Mouse (Mus musculus) hindbrain, embryonic 13.5 days (tissue): ENCODE results near the gene Fntb. TPM values are rescaled to one million over a fixed set of nuclear protein-coding genes. Genes with fewer than 3 reads are reported as not detected.

Experiments used
- ATAC-seq: fragments of 200-750 bp; cut with Nextera tagmentation; 2 replicates; pipeline ENCODE4 v1.8.0; 2017; ENCODE audit warnings: moderate TSS enrichment; ENCODE audit not compliant: low FRiP score
- H3K27ac ChIP-seq: fragments of 300-500 bp; sonication (generic); 2 replicates; pipeline ENCODE4 v1.5.1; 2015; ENCODE audit warnings: inconsistent platforms, mild to moderate bottlenecking, moderate library complexity
- H3K27me3 ChIP-seq: fragments of 300-500 bp; sonication (generic); 2 replicates; pipeline ENCODE4 v1.6.1; 2015; ENCODE audit warnings: mild to moderate bottlenecking, inconsistent platforms
- H3K36me3 ChIP-seq: fragments of 300-500 bp; sonication (generic); 2 replicates; pipeline ENCODE4 v1.6.1; 2015; ENCODE audit warnings: mild to moderate bottlenecking, inconsistent platforms
- H3K4me1 ChIP-seq: fragments of 300-500 bp; sonication (generic); replicated peaks from 2 replicates; pipeline ENCODE4 v1.6.1; 2015; ENCODE audit warnings: inconsistent platforms
- H3K4me2 ChIP-seq: fragments of 300-500 bp; sonication (generic); 2 replicates; pipeline ENCODE4 v1.6.1; 2015; ENCODE audit warnings: inconsistent platforms, mild to moderate bottlenecking, moderate library complexity
- H3K4me3 ChIP-seq: fragments of 300-500 bp; sonication (generic); 2 replicates; pipeline ENCODE4 v1.5.1; 2015; ENCODE audit warnings: mild to moderate bottlenecking, inconsistent platforms
- H3K9ac ChIP-seq: fragments of 300-500 bp; sonication (generic); 2 replicates; pipeline ENCODE4 v1.6.1; 2015; ENCODE audit warnings: mild to moderate bottlenecking, inconsistent platforms
- H3K9me3 ChIP-seq: fragments of 300-500 bp; sonication (generic); 2 replicates; pipeline ENCODE4 v1.6.1; 2016; ENCODE audit warnings: inconsistent platforms
- WGBS: fragments of 180-500 bp; shearing (Covaris S2); methylation state at CpG from one replicate; pipeline ENCODE4 v1.1.7; 2015; 5-methylcytosine and 5-hydroxymethylcytosine counted together
- polyA plus RNA-seq: library from polyadenylated mRNA; unstranded; fragments of >200 nt; fragmentation: Nextera tagmentation; extraction: Ambion mirVana; gene quantifications from 2 replicates; pipeline ENCODE4 v1.2.1, GENCODE M21; 2015

Fntb gene
- polyA plus RNA-seq, 1 experiment from 2014 or later: 33.3 TPM

DNA sequence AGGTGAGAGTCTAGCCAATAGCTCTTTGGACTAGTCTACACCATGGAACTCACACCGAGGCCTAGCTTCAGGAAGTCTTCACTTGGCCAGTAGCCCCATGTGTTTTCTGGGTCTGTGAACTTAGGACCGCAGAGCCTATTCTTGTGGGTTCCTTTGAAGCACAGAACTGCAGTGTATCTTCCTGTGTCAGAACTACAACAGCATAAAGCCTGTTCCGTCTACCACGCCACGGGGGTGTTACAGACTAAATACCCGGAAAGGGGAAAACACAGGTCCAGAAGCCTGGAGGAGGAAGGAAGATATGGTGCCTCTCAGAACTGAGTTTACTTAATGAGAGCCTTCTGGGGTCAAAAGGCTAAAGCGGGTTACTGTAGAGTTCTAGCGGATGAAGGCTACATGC, 157.7 kb downstream of the Fntb start:
- 0 out of 2 replicates have a peak, but pooled peaks cover 4% of the 10 kb centered on the region for H3K4me1 ChIP-seq
- no peak overlapping the region for H3K4me3 ChIP-seq
- no peaks in the 10 kb centered on the region for H3K9me3 ChIP-seq
- no peak overlapping the region for H3K27ac ChIP-seq
- no peaks in the 10 kb centered on the region for H3K27me3 ChIP-seq
- ATAC-seq: no peak
- peaks cover 17% of the 10 kb centered on the region for H3K36me3 ChIP-seq
- no peak overlapping the region for H3K9ac ChIP-seq
- no peak overlapping the region for H3K4me2 ChIP-seq
- WGBS: 94% methylated on average over 8 of the region's 8 CpGs

DNA sequence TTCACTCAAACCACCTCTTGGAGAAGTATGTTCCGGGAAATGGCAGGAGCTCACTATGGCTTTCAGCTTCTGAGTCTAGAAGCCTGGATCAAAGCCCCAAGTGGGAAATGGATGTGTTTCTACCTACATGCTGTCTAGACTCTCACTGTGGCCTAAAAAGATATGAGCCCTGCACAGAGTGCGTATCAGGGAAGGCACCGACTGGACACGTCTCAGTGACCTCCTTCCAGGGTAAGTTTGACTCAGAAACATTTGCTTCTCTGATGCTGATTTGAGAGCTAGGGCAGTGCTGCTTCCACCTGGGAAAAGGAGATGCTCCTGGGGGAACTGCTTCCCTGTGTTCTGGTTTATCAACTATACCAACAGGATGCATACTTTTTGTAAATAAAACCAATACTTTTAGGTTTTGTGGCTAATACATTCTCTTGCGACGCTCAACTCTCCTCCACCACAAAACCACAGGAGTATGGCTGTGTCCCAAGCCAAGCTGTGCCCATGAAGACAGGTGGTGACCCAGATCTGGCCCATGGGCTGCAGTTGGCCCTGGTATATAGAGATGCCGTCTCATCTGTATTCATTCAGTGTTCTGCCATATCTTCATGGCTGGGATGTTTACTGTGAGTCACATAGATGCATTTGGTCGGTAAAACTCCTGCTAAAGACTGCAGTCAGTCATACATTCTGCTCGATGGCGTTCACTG, 159.7 kb downstream of the Fntb start:
- Histone ChIP-seq H3K4me3 (no peak overlapping the region), H3K4me2 (no peak overlapping the region), H3K9me3 (no peaks in the 10 kb centered on the region), H3K36me3 (peaks cover 17% of the 10 kb centered on the region), H3K27ac (no peak overlapping the region), H3K27me3 (no peaks in the 10 kb centered on the region), H3K9ac (no peak overlapping the region), H3K4me1 (0 out of 2 replicates have a peak, but pooled peaks cover 4% of the 10 kb centered on the region)
- WGBS: 93% methylated on average over 10 of the region's 10 CpGs
- no peak for ATAC-seq

DNA sequence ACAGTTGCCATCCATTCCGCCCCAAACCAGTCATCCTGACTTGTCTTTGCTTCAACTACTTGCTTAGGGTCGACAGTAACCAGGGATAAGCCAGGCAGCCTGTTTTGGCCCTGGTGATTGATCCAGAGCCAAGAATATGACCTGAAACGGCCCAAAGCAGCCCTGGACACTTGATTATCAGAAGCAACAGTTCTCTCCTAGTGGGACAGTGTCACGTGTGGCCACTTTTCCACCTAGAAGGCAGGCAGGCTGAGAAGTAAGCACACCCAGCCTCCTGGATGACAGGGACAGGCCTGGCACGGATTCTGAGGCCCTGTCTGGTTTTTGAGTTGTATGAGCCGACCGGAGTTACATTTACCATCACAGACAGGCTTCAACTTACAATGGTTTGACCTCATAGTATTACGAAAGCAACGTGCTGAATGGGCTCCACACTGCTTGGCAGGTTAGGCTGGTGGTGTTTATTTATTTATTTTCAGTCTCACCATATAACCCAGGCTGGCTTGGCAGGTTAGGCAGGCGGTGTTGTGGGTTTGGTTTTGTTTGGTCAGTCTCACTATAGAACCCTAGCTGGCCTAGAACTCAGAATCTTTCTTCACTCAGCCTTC, 161.1 kb downstream of the Fntb start:
- WGBS: 91% methylated on average over 10 of the region's 10 CpGs
- no peak for ATAC-seq
- H3K4me2 ChIP-seq: no peak overlapping the region
- H3K36me3 ChIP-seq: peaks cover 9% of the 10 kb centered on the region; the same call in 1 of the 2 replicates
- H3K4me3 ChIP-seq: no peak overlapping the region
- H3K27ac ChIP-seq: no peak overlapping the region
- H3K9ac ChIP-seq: no peak overlapping the region
- no peaks in the 10 kb centered on the region for H3K27me3 ChIP-seq
- no peaks in the 10 kb centered on the region for H3K9me3 ChIP-seq
- 0 out of 2 replicates have a peak, but pooled peaks cover 4% of the 10 kb centered on the region for H3K4me1 ChIP-seq

DNA sequence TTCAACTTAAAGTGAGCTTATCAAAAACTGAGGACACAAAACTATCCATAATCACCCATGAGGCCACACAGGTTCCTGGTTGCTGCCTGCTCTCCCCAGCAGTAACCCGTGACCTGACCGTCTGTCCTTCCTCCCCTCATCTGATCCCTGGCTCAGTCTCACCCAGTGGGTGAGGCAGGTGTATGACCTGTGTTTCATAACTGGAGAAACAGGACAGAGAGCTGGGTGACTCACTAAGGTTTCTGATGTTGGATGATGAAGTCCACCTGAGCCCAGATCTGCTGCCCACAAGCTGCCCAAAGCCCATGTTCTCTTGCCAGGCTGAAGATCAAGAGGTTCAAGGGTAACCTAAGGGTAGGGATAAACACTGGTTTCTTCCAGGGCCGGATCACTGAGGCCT, 161.6 kb downstream of the Fntb start:
- H3K4me2 ChIP-seq: no peak overlapping the region
- H3K27ac ChIP-seq: no peak overlapping the region
- H3K4me1 ChIP-seq: 0 out of 2 replicates have a peak, but pooled peaks cover 4% of the 10 kb centered on the region
- H3K9ac ChIP-seq: no peak overlapping the region
- peaks cover 12% of the 10 kb centered on the region; the same call in 1 of the 2 replicates for H3K36me3 ChIP-seq
- H3K4me3 ChIP-seq: no peak overlapping the region
- WGBS: 80% methylated on average over 3 of the region's 3 CpGs
- H3K9me3 ChIP-seq: no peaks in the 10 kb centered on the region
- H3K27me3 ChIP-seq: no peaks in the 10 kb centered on the region
- no peak for ATAC-seq

DNA sequence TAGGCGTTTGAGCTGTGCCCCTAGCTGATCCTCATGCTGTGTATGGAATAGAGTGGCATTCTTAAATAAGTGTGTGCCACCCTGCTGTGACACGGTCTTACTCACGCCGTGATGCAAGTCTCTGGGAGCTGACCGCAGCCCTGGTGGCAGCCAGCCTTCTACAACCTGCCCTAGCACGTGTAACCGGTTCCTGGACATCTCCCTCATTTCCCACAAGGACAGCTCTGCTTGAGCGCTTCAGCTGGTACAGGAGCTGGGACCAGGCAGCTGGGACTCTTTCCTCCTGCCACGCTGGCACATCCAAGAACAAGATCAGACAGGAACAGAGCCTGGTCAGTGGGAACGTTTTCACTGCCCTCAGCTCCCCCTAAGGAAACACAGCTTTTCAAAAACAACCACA, 162.2 kb downstream of the Fntb start:
- Histone ChIP-seq H3K9ac (no peak overlapping the region), H3K4me1 (0 out of 2 replicates have a peak, but pooled peaks cover 4% of the 10 kb centered on the region), H3K4me3 (no peak overlapping the region), H3K27me3 (no peaks in the 10 kb centered on the region), H3K27ac (no peak overlapping the region), H3K9me3 (no peaks in the 10 kb centered on the region), H3K4me2 (no peak overlapping the region), H3K36me3 (peaks cover 17% of the 10 kb centered on the region)
- WGBS: 57% methylated on average over 10 of the region's 10 CpGs
- no peak for ATAC-seq

DNA sequence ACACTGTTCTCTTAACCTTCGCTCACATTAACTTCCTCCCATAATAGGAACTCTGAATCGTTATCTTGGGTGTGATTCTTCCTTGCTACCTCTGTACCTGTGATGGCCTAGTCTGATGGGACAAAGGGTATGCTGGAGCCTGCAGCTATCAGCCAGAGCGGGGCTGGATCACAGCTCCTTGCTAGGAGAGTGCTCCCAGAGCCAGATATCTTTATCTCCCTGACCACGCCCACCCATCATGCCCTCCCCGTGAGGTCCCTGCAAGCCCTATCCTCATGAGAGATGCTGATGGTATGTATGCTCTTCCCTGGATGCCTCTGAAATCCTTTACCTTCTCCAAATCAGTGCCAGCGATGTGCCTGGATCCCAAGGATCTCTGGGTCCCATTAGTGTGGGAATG, 164.8 kb downstream of the Fntb start:
- no peak for ATAC-seq
- peaks cover 34% of the 10 kb centered on the region for H3K36me3 ChIP-seq
- no peak overlapping the region for H3K27ac ChIP-seq
- H3K4me3 ChIP-seq: no peak overlapping the region
- no peaks in the 10 kb centered on the region for H3K27me3 ChIP-seq
- 77% methylated on average over 6 of the region's 6 CpGs for WGBS
- H3K9me3 ChIP-seq: no peaks in the 10 kb centered on the region
- H3K4me2 ChIP-seq: no peak overlapping the region
- H3K4me1 ChIP-seq: 0 out of 2 replicates have a peak, but pooled peaks cover 4% of the 10 kb centered on the region
- H3K9ac ChIP-seq: no peak overlapping the region

DNA sequence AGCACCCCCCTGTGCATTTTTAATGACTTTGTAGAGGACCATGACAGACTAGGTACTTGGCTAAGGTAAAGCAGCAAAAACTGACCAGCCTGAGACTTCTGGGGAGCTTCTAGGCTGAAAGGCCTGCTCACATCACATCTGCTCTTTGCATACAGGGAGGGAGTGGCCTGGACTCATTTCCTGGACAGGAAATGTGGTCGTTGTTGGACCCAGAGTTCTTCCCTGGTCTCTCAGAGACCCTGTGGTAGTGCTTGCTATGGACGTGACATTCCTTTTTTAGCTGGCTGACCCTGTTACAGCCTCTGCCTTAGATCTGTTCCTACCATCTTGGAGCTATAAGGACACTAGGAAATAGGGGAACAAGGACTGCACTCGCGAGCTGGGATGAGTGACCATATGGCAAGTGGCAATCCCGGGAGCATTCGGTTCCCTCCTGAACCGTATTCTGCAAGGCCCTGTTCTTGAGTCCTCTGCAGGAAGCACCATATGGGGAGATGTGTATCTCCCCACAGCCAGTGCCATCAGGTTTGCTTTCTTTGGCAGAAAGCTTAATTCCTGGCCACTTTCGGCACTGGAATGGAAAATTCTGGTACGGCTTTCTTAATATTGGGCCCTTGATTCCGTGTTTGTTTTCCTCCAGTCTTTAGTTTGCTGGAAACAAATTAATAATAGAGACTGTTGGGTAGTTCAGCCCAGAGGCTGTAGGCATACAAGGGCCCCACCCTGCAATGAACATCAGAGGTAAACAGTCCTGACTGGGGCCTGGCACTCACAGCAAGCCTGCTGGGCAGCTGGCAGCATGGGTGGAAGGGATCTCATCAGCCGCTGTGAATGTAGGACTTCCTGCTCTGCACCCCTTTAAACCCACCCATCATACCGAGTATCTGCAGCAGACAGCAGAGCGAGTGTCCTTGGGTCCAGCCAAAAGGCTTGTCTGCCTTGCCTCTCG, 166.6 kb downstream of the Fntb start:
- 0 out of 2 replicates have a peak, but pooled peaks cover 4% of the 10 kb centered on the region for H3K4me1 ChIP-seq
- 81% methylated on average over 14 of the region's 14 CpGs for WGBS
- H3K27me3 ChIP-seq: no peaks in the 10 kb centered on the region
- H3K9ac ChIP-seq: no peak overlapping the region
- H3K4me3 ChIP-seq: no peak overlapping the region
- no peak overlapping the region for H3K27ac ChIP-seq
- no peak overlapping the region for H3K4me2 ChIP-seq
- peaks cover 53% of the 10 kb centered on the region for H3K36me3 ChIP-seq
- no peak for ATAC-seq
- no peaks in the 10 kb centered on the region for H3K9me3 ChIP-seq

DNA sequence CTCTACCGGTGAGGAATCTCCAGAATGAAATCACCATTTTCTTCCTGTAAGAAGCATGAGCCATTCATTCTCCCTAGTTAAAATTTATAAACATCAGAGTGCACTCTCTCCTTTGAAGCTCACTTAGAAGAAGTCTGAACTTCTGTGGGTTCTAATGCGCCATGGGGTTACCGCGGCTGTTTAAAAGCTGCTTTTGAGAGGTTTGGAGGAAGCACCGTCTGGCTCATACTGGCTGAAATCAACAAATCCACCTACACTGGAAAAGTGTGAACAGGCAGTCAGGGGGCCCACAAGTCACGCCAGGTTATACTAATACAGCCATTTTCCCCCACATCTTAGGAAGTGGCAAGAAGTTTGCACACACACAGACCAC, 167.3 kb downstream of the Fntb start:
- H3K27ac ChIP-seq: no peak overlapping the region
- H3K9me3 ChIP-seq: no peaks in the 10 kb centered on the region
- no peak overlapping the region for H3K9ac ChIP-seq
- whole genome bisulfite sequencing: 91% methylated on average over 6 of the region's 6 CpGs
- peaks cover 57% of the 10 kb centered on the region for H3K36me3 ChIP-seq
- H3K4me2 ChIP-seq: no peak overlapping the region
- H3K4me3 ChIP-seq: no peak overlapping the region
- no peaks in the 10 kb centered on the region for H3K4me1 ChIP-seq
- no peaks in the 10 kb centered on the region for H3K27me3 ChIP-seq
- no peak for ATAC-seq

DNA sequence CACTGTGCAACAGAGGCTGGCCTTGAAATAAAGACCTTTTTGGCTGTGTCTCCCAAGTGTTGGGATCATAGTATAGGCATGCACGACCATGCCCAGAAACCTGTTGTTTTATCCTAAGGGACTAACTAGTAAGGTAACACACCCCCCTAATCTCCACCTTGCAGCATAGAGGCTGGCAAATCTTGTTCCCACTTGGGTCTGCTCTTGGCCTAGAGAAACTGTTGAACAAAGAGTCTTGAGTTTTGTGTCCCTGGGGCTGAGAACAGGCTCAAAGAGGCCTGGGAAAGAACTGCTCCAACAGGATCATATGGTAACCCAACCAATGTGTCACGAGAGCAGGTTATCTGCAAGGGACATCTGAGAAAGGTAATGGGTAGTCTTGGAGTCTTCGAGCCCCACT, 169.0 kb downstream of the Fntb start:
- Histone ChIP-seq H3K4me1 (no peaks in the 10 kb centered on the region), H3K27me3 (no peaks in the 10 kb centered on the region), H3K27ac (no peak overlapping the region), H3K9ac (no peak overlapping the region), H3K4me3 (no peak overlapping the region), H3K4me2 (no peak overlapping the region), H3K9me3 (no peaks in the 10 kb centered on the region), H3K36me3 (peaks cover 70% of the 10 kb centered on the region)
- no peak for ATAC-seq
- 86% methylated on average over 3 of the region's 3 CpGs for WGBS

DNA sequence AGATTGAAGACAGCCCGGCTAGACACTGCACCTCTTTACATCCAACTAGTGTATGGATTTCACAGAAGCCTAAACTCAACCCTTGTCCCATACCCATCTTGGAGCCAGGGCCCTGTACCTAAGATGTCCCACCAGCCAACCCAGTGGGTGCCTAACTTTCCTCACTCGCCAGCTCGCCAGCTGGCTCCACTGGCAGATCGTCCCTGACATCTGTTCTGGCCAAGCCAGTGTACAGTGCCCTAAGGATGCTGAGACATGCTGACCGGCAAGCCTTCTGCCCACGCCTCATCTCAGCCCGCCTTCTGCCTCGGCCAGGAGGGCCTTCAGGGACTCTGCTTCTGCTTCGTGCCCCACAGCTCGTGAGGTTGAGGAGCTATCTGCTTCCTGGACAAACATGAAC, 170.8 kb downstream of the Fntb start:
- Histone ChIP-seq H3K9ac (no peak overlapping the region), H3K9me3 (no peaks in the 10 kb centered on the region), H3K4me1 (no peaks in the 10 kb centered on the region), H3K4me2 (no peak overlapping the region), H3K36me3 (peaks cover 84% of the 10 kb centered on the region), H3K27ac (no peak overlapping the region), H3K27me3 (no peaks in the 10 kb centered on the region), H3K4me3 (no peak overlapping the region)
- ATAC-seq: no peak
- 93% methylated on average over 10 of the region's 10 CpGs for WGBS

DNA sequence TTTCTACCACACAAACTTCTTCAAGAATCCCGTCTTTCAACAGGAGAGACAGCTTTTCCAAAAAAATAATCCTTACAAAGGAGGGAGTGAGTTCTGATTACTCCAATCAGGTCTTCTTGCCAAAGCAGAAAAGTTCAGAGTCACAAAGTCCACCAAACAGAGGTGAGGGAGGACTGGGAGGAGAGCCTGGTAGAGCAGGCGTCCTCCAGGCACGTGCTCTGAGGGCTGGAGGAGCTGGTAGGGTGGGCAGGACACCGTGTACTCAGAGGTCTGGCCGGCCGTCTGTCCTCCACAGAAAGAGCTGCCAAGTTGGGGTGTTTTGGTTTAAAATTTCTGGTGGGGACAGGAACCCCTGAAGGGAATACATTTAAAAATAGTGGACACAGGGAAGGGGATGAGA, 172.6 kb downstream of the Fntb start:
- H3K36me3 ChIP-seq: peaks cover 89% of the 10 kb centered on the region
- no peak for ATAC-seq
- 95% methylated on average over 6 of the region's 6 CpGs for WGBS

DNA sequence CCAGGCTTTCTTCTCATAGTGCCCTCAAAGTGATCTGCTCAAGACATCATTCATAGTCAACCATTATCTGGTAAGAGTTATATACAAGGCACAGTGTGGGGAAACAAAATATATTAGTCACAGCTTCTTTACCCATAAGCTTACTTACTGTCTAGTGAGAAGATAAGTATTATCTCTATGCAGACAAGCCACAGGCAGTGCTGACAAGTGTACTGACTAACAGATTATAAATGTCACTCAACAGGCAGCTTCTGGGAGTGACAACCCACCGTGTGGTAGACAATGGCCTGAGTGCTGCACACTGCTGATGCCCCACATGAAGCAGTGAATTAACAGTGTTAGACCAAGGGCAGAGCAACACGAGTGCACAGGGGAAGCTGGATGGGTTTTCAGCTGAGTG, 176.1 kb downstream of the Fntb start:
- no peak overlapping the region for H3K4me2 ChIP-seq
- H3K9ac ChIP-seq: no peak overlapping the region
- peaks cover 95% of the 10 kb centered on the region for H3K36me3 ChIP-seq
- no peak overlapping the region for H3K27ac ChIP-seq
- 73% methylated on average over 2 of the region's 2 CpGs for WGBS
- no peaks in the 10 kb centered on the region for H3K9me3 ChIP-seq
- no peak for ATAC-seq
- no peak overlapping the region for H3K4me3 ChIP-seq
- no peaks in the 10 kb centered on the region for H3K4me1 ChIP-seq
- no peaks in the 10 kb centered on the region for H3K27me3 ChIP-seq

More for the DNA sequence above, 172.6 kb downstream of the Fntb start:
- Histone ChIP-seq H3K9me3 (no peaks in the 10 kb centered on the region), H3K4me3 (no peak overlapping the region), H3K9ac (no peak overlapping the region), H3K4me2 (no peak overlapping the region), H3K4me1 (no peaks in the 10 kb centered on the region), H3K27ac (no peak overlapping the region), H3K27me3 (no peaks in the 10 kb centered on the region)
